Mouse (Mus musculus): ENCODE measurements around the gene Tmem11.

GRCm38 (mm10) chr11:60864916-60865315 is 14.2 kb downstream of the Tmem11 start:
- TF ChIP-seq CTCF (IDR thresholded peaks at IDR 0.05; ENCODE audit: low read depth, low read length) (no peak), EP300 (IDR thresholded peaks at IDR 0.05; ENCODE audit: insufficient read depth, low read depth, low read length) (no peak), POLR2A (IDR thresholded peaks at IDR 0.05; ENCODE audit: insufficient read depth, low read length) (no peak)
